Mouse (Mus musculus) midbrain, embryonic 11.5 days (tissue): Measurements from ENCODE around the gene Pmm1. TPM values are rescaled to one million over a fixed set of nuclear protein-coding genes. Genes with fewer than 3 reads are reported as not detected.
A peak's percentile ranks its signal among the peaks of the same experiment; 100 is the strongest.

Experiments
- ATAC-seq: fragments of 200-750 bp; cut with Nextera tagmentation; 2 replicates; pipeline ENCODE4 v1.8.0; 2017; ENCODE audit warnings: moderate TSS enrichment, moderate library complexity; ENCODE audit not compliant: low FRiP score
- DNase-seq: peaks from one replicate; pipeline ENCODE4 v3.0.0; 2015; ENCODE audit warnings: low spot score; ENCODE audit errors: missing footprints
- H3K27ac ChIP-seq: fragments of 300-500 bp; sonication (generic); 2 replicates; pipeline ENCODE4 v1.5.1; 2014; ENCODE audit warnings: low read depth, low read length
- H3K27me3 ChIP-seq: fragments of 300-500 bp; sonication (generic); 2 replicates; pipeline ENCODE4 v1.6.1; 2014; ENCODE audit warnings: mild to moderate bottlenecking, low read length, moderate library complexity, mixed read lengths; ENCODE audit not compliant: control insufficient read depth, insufficient read depth
- H3K36me3 ChIP-seq: fragments of 300-500 bp; sonication (generic); 2 replicates; pipeline ENCODE4 v1.6.1; 2014; ENCODE audit warnings: mild to moderate bottlenecking, low read length, moderate library complexity, mixed read lengths; ENCODE audit not compliant: control insufficient read depth, insufficient read depth
- H3K4me1 ChIP-seq: fragments of 300-500 bp; sonication (generic); 2 replicates; pipeline ENCODE4 v1.6.1; 2014; ENCODE audit warnings: low read length; ENCODE audit not compliant: control insufficient read depth, insufficient read depth
- H3K4me2 ChIP-seq: fragments of 300-500 bp; sonication (generic); 2 replicates; pipeline ENCODE4 v1.6.1; 2014; ENCODE audit warnings: mild to moderate bottlenecking, moderate library complexity
- H3K4me3 ChIP-seq: fragments of 300-500 bp; sonication (generic); 2 replicates; pipeline ENCODE4 v1.5.1; 2014; ENCODE audit warnings: low read depth, low read length
- H3K9ac ChIP-seq: fragments of 300-500 bp; sonication (generic); 2 replicates; pipeline ENCODE4 v1.6.1; 2014; ENCODE audit warnings: low read length
- H3K9me3 ChIP-seq: fragments of 300-500 bp; sonication (generic); 2 replicates; pipeline ENCODE4 v1.6.1; 2016; ENCODE audit warnings: low read length; ENCODE audit not compliant: control insufficient read depth
- WGBS: fragments of 180-500 bp; shearing (Covaris S2); extraction: QIAGEN DNeasy Blood & Tissue Kit; methylation state at CpG from one replicate; pipeline ENCODE4 v1.1.7; 2014; 5-methylcytosine and 5-hydroxymethylcytosine counted together
- polyA plus RNA-seq: library from polyadenylated mRNA; unstranded; fragments of >200 nt; fragmentation: Nextera tagmentation; extraction: Ambion mirVana; gene quantifications from 2 replicates; pipeline ENCODE4 v1.2.1, GENCODE M21; 2014

Pmm1 gene
- polyA plus RNA-seq, 1 experiment from 2014 or later: 29.8 TPM

DNA sequence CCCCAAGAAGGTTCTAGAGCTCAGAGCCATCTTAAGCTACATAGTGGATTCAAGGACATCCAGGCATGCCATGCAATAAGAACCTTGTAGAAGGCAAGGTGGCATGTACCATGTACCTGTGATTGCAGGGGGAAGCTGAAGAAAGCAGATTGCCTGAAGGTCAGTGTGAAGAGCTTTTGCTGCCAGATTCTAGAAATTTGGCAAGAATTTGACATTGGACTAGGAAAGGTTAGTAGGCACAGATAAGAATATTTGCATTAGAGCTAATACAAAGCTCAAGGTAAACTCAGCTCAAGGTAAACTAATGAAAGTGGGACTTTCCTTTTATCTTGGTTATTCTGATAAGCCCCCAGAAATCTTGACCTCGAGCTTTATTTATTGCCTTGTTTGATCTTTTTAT lies 3.5 kb upstream of the Pmm1 start:
- Histone ChIP-seq H3K36me3 (no peaks in the 10 kb centered on the region), H3K9ac (no peak overlapping the region), H3K4me2 (no peak overlapping the region), H3K4me1 (peaks cover 2% of the 10 kb centered on the region), H3K4me3 (no peak overlapping the region), H3K27me3 (no peaks in the 10 kb centered on the region), H3K9me3 (no peaks in the 10 kb centered on the region), H3K27ac (no peak overlapping the region)
- ATAC-seq: no peak
- DNase-seq: no peak
- WGBS: 73% methylated on average over 1 of the region's 1 CpGs

DNA sequence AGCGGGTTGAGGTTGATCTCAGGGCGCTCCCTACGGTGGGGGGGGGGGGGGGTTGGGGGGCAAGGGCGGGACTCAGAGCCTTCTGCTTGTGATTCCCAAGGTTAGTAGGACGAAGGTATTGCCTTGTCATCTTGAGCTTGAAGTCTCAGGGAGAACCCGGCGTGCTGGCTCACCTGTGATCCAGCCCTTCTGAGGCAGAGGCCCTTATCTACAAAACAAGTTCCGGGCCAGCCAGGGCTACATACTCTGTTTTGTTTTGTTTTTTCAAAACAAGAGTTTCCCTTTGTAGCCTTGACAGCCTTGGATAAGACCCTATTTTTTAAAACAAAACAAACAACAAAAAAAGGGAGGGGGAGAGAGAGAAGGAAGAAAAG lies 335 bp upstream of the Pmm1 start:
- Histone ChIP-seq H3K36me3 (no peaks in the 10 kb centered on the region), H3K4me3 (peak overlapping the region; percentile 57), H3K27ac (no peak overlapping the region), H3K4me2 (peak overlapping the region; percentile 100), H3K9ac (peak overlapping the region; percentile 33; the same call in 1 of the 2 replicates), H3K4me1 (peaks cover 2% of the 10 kb centered on the region), H3K9me3 (no peaks in the 10 kb centered on the region), H3K27me3 (no peaks in the 10 kb centered on the region)
- WGBS: 3% methylated on average over 7 of the region's 8 CpGs
- ATAC-seq (peak; percentile 53), DNase-seq (no peak)

DNA sequence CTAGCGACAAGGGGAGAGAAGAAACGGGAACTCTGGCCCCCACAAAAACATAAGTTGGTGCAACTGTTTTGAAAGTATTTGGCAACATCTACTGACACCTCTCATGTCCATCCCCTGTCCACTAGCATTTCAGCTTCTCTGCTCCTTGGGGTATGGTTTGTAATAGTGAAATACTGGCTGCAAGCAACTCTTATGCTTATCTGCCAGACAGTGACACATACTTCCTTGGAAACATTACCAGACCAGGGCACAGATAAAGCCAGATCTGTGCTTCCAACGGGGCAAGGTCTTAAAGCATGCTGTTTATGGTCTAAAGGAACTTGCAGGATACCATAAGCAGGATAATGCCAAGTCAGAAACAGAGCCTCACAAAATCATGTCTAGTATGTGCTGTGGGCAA lies 1.8 kb downstream of the Pmm1 start:
- Histone ChIP-seq H3K4me3 (no peak overlapping the region), H3K27me3 (no peaks in the 10 kb centered on the region), H3K9ac (no peak overlapping the region), H3K4me1 (peaks cover 2% of the 10 kb centered on the region), H3K36me3 (0 out of 2 replicates have a peak, but pooled peaks cover 3% of the 10 kb centered on the region), H3K27ac (no peak overlapping the region), H3K4me2 (no peak overlapping the region), H3K9me3 (no peaks in the 10 kb centered on the region)
- WGBS: 82% methylated on average over 3 of the region's 3 CpGs
- no peak for ATAC-seq
- DNase-seq: peak; percentile 75

DNA sequence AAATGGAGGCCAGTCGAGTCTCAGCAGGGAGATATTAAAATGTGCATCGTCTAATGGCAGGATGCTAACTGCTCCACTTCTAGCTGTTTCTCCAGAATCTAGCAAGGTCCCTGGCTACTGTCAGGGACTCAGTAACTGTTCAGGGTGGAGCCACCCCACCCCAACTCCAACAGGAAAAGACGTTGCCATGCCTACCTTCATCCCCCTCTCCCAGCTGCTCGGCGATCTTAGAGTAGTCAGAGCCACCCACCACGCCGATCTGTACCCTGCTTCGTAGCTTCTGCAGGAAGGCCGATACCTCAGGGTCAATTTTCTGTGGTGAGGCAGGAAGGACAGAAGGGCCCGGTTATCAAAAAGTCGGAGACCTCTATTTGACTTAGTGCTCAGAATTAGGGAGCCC lies 3.1 kb downstream of the Pmm1 start:
- Histone ChIP-seq H3K36me3 (0 out of 2 replicates have a peak, but pooled peaks cover 3% of the 10 kb centered on the region), H3K9me3 (no peaks in the 10 kb centered on the region), H3K4me1 (peaks cover 2% of the 10 kb centered on the region), H3K4me2 (no peak overlapping the region), H3K9ac (no peak overlapping the region), H3K27me3 (no peaks in the 10 kb centered on the region), H3K4me3 (no peak overlapping the region), H3K27ac (no peak overlapping the region)
- ATAC-seq: no peak
- DNase-seq: no peak
- WGBS: 89% methylated on average over 11 of the region's 11 CpGs

DNA sequence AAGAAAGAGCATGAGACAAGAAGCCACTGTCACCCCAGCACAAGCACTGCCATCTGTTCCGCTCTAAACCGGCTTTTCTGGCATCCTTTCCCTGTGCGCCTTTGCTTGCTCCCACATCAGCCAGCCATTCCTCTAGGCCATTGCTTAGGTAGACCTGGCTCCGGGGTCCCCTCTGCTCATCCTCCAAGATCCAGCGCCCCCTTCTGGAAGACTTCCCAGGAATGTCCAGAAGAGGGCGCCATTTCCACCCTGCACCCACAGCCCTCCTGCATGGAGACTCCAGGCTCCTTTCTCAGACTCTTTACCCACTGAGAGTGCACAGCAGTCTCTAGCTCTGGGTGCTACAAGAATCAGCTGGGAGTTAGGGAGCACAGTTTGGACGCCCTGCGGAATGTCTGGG lies 4.3 kb downstream of the Pmm1 start:
- DNase-seq (peak; percentile 94), ATAC-seq (no peak)
- H3K27me3 ChIP-seq: no peaks in the 10 kb centered on the region
- 0 out of 2 replicates have a peak, but pooled peaks cover 3% of the 10 kb centered on the region for H3K36me3 ChIP-seq
- H3K4me2 ChIP-seq: no peak overlapping the region
- H3K9ac ChIP-seq: no peak overlapping the region
- H3K27ac ChIP-seq: no peak overlapping the region
- no peaks in the 10 kb centered on the region for H3K9me3 ChIP-seq
- H3K4me1 ChIP-seq: peaks cover 2% of the 10 kb centered on the region
- no peak overlapping the region for H3K4me3 ChIP-seq
- WGBS: 51% methylated on average over 8 of the region's 8 CpGs

DNA sequence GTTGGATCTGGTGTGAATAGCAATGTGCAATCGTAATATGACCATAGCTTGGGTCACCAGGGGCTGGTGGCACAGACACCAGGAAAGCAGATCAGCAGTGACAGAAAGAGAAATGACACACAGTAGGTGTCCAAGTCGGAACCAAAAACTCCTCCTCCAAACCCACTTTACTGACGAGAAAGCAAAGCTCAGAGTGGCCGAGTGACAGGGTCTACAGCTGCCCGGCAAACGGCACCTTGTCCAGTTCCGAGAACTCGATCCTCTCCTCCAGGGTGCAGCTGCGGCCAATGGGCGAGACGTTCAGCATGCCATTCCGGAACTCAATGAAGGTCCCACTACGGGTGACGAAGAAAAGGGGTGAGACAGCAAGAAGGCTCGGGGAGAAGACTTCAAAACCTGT lies 5.3 kb downstream of the Pmm1 start:
- Histone ChIP-seq H3K4me3 (no peak overlapping the region), H3K4me2 (no peak overlapping the region), H3K36me3 (0 out of 2 replicates have a peak, but pooled peaks cover 3% of the 10 kb centered on the region), H3K4me1 (peaks cover 2% of the 10 kb centered on the region), H3K9ac (no peak overlapping the region), H3K9me3 (no peaks in the 10 kb centered on the region), H3K27me3 (no peaks in the 10 kb centered on the region), H3K27ac (no peak overlapping the region)
- ATAC-seq (no peak), DNase-seq (peak; percentile 78)
- WGBS: 96% methylated on average over 15 of the region's 15 CpGs

DNA sequence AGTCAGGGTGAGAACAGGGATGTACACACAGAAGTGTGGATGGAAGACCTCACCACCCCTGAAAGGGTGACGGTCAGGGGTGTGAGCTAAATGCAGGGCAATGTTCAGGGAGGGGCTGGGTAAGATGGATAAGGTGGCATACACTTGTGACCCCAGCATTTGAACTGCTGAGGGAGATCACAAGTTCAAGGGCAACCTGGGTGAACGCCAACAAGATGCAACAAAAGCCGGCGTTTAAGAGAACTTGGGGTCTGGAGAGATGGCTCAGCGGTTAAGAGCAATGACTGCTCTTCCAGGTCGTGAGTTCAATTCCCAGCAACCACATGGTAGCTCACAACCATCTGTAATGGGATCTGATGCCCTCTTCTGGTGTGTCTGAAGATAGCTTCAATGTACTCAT lies 6.0 kb downstream of the Pmm1 start:
- H3K9ac ChIP-seq: no peak overlapping the region
- ATAC-seq: no peak
- no peak overlapping the region for H3K27ac ChIP-seq
- peak; percentile 65 for DNase-seq
- 0 out of 2 replicates have a peak, but pooled peaks cover 3% of the 10 kb centered on the region for H3K36me3 ChIP-seq
- WGBS: 91% methylated on average over 6 of the region's 6 CpGs
- no peak overlapping the region for H3K4me2 ChIP-seq
- no peak overlapping the region for H3K4me3 ChIP-seq
- H3K27me3 ChIP-seq: no peaks in the 10 kb centered on the region
- no peaks in the 10 kb centered on the region for H3K9me3 ChIP-seq
- H3K4me1 ChIP-seq: no peaks in the 10 kb centered on the region; the same call in 1 of the 2 replicates

DNA sequence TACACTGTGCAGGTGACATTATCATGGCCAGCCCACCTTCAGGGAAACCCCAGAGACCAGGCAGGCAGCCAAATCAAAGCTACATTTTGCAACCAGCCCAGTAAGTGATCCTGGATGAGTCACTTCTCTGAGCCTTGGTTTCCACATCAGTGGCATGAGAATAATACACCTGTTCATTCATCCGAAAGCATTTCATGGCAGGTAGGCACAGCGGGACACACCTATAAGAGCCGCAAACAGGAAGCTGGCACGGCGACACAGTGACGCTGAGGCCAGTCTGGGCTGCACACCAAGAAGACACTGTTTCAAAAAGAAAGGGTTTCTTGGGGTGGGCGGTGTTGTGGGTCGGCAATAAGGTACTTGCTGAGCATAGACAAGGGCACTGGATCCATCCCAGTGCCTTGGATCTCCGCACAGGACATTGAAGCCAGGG lies 6.6 kb downstream of the Pmm1 start:
- 97% methylated on average over 9 of the region's 9 CpGs for WGBS
- ATAC-seq (no peak), DNase-seq (peak; percentile 53)
- no peaks in the 10 kb centered on the region for H3K9me3 ChIP-seq
- 0 out of 2 replicates have a peak, but pooled peaks cover 3% of the 10 kb centered on the region for H3K36me3 ChIP-seq
- H3K27me3 ChIP-seq: no peaks in the 10 kb centered on the region
- no peak overlapping the region for H3K4me3 ChIP-seq
- no peak overlapping the region for H3K9ac ChIP-seq
- no peak overlapping the region for H3K27ac ChIP-seq
- no peak overlapping the region for H3K4me2 ChIP-seq
- H3K4me1 ChIP-seq: no peaks in the 10 kb centered on the region

DNA sequence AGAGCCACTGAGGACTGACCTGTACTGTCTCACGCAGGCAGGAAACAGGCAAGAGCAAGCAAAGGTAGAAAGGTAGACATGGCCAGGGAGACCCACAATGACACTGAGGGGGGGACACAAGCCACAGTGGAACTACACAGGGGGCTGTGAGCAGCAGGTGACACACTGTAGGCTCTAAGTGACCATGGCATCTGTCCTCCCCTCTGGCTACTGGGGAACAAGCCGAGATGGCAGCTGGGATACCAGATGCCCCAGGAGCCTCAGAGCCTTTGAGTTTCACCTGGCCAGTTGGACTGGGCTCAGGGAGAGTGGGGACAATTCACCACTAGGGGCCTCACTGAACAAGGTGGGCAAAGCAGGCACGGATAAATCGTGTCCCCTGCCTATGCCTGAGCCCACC lies 8.4 kb downstream of the Pmm1 start:
- H3K4me2 ChIP-seq: no peak overlapping the region
- no peak overlapping the region for H3K27ac ChIP-seq
- H3K4me3 ChIP-seq: no peak overlapping the region
- ATAC-seq: no peak
- H3K9me3 ChIP-seq: no peaks in the 10 kb centered on the region
- H3K9ac ChIP-seq: no peak overlapping the region
- H3K4me1 ChIP-seq: no peaks in the 10 kb centered on the region
- no peaks in the 10 kb centered on the region for H3K27me3 ChIP-seq
- H3K36me3 ChIP-seq: 0 out of 2 replicates have a peak, but pooled peaks cover 3% of the 10 kb centered on the region
- 88% methylated on average over 4 of the region's 4 CpGs for WGBS
- DNase-seq: peak; percentile 19
